Mouse (Mus musculus): ENCODE measurements around the gene Ubxn10. TPM values are rescaled to one million over a fixed set of nuclear protein-coding genes. Genes with fewer than 3 reads are reported as not detected.
A peak's percentile ranks its signal among the peaks of the same experiment; 100 is the strongest.

Gene Ubxn10
- 0.51 and 0.83 TPM in 2 replicates for polyA plus RNA-seq (2015; fragmentation: Nextera tagmentation; extraction: Ambion mirVana)

DNA sequence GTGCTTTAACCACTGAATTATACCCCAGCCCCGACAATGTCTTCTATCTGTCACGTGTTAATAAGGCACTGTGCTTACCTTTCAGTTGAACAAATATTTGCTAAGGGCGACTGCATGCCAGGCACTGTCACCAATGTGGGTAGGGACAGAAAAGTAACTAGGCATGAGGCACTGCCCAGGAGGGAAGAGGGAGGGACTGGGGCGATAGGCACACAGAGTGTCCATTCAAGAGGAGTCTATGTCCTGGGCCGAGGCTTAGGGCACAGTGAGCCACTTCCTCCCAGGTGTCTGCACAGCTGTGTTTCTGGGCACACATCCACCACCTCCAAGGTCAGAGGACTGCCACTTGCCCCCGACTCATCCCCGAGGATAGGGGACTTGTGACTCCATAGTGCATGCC lies at the start of gene Ubxn10:
TSS of gene Ubxn10 (minus strand) at position 137 of the 400 bp plus-strand sequence.
- Histone ChIP-seq H3K9me3 (ENCODE audit: control insufficient read depth) (no peaks in the 10 kb centered on the region), H3K4me1 (replicated peaks; ENCODE audit: control insufficient read depth, insufficient read depth, low read length) (no peaks in the 10 kb centered on the region), H3K4me2 (replicated peaks; ENCODE audit: low read depth) (no peak within 1 kb of the TSS), H3K27ac (ENCODE audit: low read depth, low read length) (peak within 1 kb of the TSS; percentile 28; the same call in 1 of the 2 replicates), H3K36me3 (ENCODE audit: control insufficient read depth, insufficient read depth) (no peaks in the 10 kb centered on the region), H3K9ac (ENCODE audit: low read depth, low read length) (no peak within 1 kb of the TSS), H3K4me3 (ENCODE audit: low read depth, low read length) (no peak within 1 kb of the TSS), H3K27me3 (replicated peaks; ENCODE audit: control insufficient read depth, insufficient read depth, low read length) (no peaks in the 10 kb centered on the region)
- ATAC-seq: peak; percentile 79
- TF ChIP-seq CTCF (IDR thresholded peaks at IDR 0.05; ENCODE audit: low read depth): no peak
- 36% methylated on average over 7 of the region's 7 CpGs for WGBS

DNA sequence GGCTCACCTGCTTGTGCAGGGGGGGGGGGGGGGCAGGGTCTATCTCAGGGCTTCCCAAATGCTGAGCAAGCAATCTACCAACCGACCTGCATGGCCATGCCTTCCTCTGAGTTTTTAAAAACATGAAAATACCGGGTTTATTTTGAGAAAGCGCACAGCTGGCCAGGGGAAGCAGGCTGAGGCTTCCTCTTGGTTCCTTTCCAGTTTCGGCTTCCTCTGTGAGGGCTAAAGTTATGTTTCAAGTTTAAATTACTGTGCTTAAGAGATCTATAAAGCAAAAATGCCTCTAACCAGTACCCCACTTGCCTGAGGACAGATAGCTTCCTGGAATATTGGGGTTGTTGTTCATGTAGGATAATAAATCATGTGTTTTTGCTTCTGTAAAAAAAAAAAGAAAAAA lies 49.2 kb upstream of the Ubxn10 start:
- no peak for ATAC-seq
- H3K4me3 ChIP-seq (ENCODE audit: low read depth, low read length): no peak overlapping the region
- H3K36me3 ChIP-seq (ENCODE audit: control insufficient read depth, insufficient read depth): no peaks in the 10 kb centered on the region
- H3K27me3 ChIP-seq (replicated peaks; ENCODE audit: control insufficient read depth, insufficient read depth, low read length): no peaks in the 10 kb centered on the region
- no peaks in the 10 kb centered on the region for H3K9me3 ChIP-seq (ENCODE audit: control insufficient read depth)
- H3K4me1 ChIP-seq (replicated peaks; ENCODE audit: control insufficient read depth, insufficient read depth, low read length): no peaks in the 10 kb centered on the region
- H3K4me2 ChIP-seq (replicated peaks; ENCODE audit: low read depth): no peak overlapping the region
- H3K27ac ChIP-seq (ENCODE audit: low read depth, low read length): no peak overlapping the region
- 44% methylated on average over 4 of the region's 4 CpGs for WGBS
- H3K9ac ChIP-seq (ENCODE audit: low read depth, low read length): no peak overlapping the region
- no peak for TF ChIP-seq CTCF (IDR thresholded peaks at IDR 0.05; ENCODE audit: low read depth)

DNA sequence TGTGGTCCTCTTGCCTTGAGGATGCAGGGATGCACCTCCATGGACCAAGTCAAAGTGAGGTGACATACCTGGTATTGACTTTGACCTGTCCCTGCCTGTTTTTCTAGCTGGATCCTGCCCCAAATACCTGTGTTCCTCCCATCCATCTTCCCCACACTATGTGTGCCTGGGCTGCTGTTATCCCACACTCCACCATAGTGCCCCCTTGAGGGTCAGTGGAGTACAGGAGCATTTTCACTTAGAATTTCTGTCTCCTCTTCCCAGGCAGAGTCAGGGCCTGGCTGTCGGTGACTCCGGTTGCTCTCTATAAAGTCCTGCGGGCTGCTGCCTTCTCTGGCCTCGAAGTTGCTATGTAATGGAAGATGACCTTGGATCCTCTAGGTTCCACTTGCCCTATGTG lies 48.8 kb upstream of the Ubxn10 start:
- no peaks in the 10 kb centered on the region for H3K36me3 ChIP-seq (ENCODE audit: control insufficient read depth, insufficient read depth)
- no peak for ATAC-seq

DNA sequence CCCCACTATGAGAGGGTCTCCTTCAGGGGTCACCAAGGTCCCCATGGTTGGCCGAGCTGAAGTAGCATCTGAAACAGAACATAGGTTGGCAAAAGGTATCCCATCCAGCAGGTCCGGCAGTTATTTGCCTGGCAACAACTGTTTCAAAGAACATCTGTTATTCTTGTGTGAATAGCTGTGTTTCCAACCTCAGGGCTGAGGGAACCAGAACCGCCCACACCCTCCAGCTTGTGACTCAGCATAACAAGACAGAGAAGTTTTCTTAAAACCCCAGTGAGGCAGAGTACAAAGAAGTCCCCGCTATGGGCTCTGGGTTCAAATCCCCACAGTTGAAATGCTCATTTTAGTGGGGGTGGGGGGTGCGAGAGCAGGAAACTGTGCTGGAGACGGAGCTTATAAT lies 45.1 kb upstream of the Ubxn10 start:
- WGBS: 84% methylated on average over 6 of the region's 6 CpGs
- ATAC-seq: no peak
- Histone ChIP-seq H3K4me2 (replicated peaks; ENCODE audit: low read depth) (no peak overlapping the region), H3K27me3 (replicated peaks; ENCODE audit: control insufficient read depth, insufficient read depth, low read length) (no peaks in the 10 kb centered on the region), H3K27ac (ENCODE audit: low read depth, low read length) (no peak overlapping the region), H3K4me3 (ENCODE audit: low read depth, low read length) (no peak overlapping the region), H3K36me3 (ENCODE audit: control insufficient read depth, insufficient read depth) (no peaks in the 10 kb centered on the region), H3K9ac (ENCODE audit: low read depth, low read length) (no peak overlapping the region), H3K9me3 (ENCODE audit: control insufficient read depth) (no peaks in the 10 kb centered on the region), H3K4me1 (replicated peaks; ENCODE audit: control insufficient read depth, insufficient read depth, low read length) (no peaks in the 10 kb centered on the region)
- no peak for TF ChIP-seq CTCF (IDR thresholded peaks at IDR 0.05; ENCODE audit: low read depth)

More for the DNA sequence above, 48.8 kb upstream of the Ubxn10 start:
- WGBS: 55% methylated on average over 4 of the region's 4 CpGs
- H3K4me2 ChIP-seq (replicated peaks; ENCODE audit: low read depth): no peak overlapping the region
- H3K4me1 ChIP-seq (replicated peaks; ENCODE audit: control insufficient read depth, insufficient read depth, low read length): no peaks in the 10 kb centered on the region
- no peak overlapping the region for H3K27ac ChIP-seq (ENCODE audit: low read depth, low read length)
- no peaks in the 10 kb centered on the region for H3K9me3 ChIP-seq (ENCODE audit: control insufficient read depth)
- no peaks in the 10 kb centered on the region for H3K27me3 ChIP-seq (replicated peaks; ENCODE audit: control insufficient read depth, insufficient read depth, low read length)
- H3K9ac ChIP-seq (ENCODE audit: low read depth, low read length): no peak overlapping the region
- no peak overlapping the region for H3K4me3 ChIP-seq (ENCODE audit: low read depth, low read length)
- peak; percentile 58 for TF ChIP-seq CTCF (IDR thresholded peaks at IDR 0.05; ENCODE audit: low read depth)

DNA sequence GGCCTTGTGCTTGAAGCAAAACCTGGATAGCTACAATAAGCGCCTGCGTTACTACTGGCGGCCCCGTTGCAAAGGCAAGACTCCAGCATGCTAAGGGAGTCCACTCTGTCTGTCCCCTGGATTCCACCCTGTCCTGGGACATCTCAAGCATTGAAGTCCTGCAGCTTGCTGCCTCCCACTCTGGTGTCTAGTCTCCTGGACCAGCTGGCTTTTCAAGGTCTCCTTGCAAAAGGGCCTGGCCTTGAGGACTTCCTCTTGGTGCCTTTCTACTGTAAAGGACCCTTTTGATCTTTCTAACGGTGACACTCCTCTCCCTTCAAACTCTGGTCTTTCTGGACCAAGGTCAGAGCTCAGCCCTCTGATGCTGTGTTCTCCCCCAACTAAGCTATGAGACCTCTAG lies 43.3 kb upstream of the Ubxn10 start:
- no peaks in the 10 kb centered on the region for H3K36me3 ChIP-seq (ENCODE audit: control insufficient read depth, insufficient read depth)
- no peak overlapping the region for H3K9ac ChIP-seq (ENCODE audit: low read depth, low read length)
- no peak for ATAC-seq
- H3K27ac ChIP-seq (ENCODE audit: low read depth, low read length): no peak overlapping the region
- no peaks in the 10 kb centered on the region for H3K27me3 ChIP-seq (replicated peaks; ENCODE audit: control insufficient read depth, insufficient read depth, low read length)
- 80% methylated on average over 5 of the region's 5 CpGs for WGBS
- no peak overlapping the region for H3K4me3 ChIP-seq (ENCODE audit: low read depth, low read length)
- H3K9me3 ChIP-seq (ENCODE audit: control insufficient read depth): no peaks in the 10 kb centered on the region
- H3K4me2 ChIP-seq (replicated peaks; ENCODE audit: low read depth): no peak overlapping the region
- no peak for TF ChIP-seq CTCF (IDR thresholded peaks at IDR 0.05; ENCODE audit: low read depth)
- H3K4me1 ChIP-seq (replicated peaks; ENCODE audit: control insufficient read depth, insufficient read depth, low read length): no peaks in the 10 kb centered on the region

DNA sequence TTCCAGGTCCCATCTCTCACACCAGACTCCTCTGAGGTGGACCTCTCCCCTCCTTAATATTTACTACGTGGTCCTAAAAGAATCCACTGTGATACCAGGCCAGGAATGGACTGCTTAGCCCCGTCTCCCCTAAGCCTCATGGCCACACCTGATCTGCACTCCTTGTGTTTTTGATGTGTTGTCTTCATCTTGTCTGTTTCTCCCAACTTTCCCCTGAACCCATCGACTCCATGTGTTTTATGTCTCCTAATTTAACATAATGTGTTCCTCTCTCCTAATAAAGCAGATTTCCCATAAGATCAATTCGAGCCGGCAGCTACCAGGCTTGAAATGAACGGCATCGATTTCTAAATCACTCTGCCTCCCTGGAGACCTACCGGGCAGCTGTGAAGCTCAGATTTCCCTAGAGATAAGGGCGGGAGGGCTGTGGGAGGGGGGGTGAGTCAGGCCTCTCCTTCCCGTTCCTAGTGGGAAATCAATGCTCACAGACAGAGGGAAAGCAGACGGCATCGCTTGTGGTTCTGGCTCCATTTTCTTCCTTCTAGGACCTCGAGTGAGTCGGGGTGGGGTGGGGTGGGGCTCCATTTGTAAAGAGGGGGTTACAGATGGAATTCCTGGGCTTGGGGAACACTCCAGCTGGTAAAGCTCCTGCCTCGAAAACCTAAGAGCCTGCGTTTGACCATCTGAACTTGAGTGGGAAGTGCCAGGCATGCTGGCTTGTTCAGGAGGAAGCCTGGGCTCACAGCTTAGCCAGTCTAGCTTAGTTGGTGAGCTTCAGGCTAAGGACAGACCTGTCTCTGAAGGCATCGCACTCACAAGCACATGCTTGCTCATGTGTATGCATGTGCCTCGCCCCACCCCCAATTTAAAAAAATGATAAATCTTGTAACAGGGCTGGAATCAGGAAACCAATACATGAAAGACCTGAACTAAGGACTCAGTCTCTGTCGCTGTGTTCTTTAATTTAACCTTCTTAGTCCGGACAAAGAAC lies 40.7 kb upstream of the Ubxn10 start:
- no peaks in the 10 kb centered on the region for H3K27me3 ChIP-seq (replicated peaks; ENCODE audit: control insufficient read depth, insufficient read depth, low read length)
- H3K4me2 ChIP-seq (replicated peaks; ENCODE audit: low read depth): no peak overlapping the region
- no peaks in the 10 kb centered on the region for H3K36me3 ChIP-seq (ENCODE audit: control insufficient read depth, insufficient read depth)
- H3K4me1 ChIP-seq (replicated peaks; ENCODE audit: control insufficient read depth, insufficient read depth, low read length): 0 out of 2 replicates have a peak, but pooled peaks cover 1% of the 10 kb centered on the region
- peak; percentile 61 for ATAC-seq
- no peak overlapping the region for H3K4me3 ChIP-seq (ENCODE audit: low read depth, low read length)
- no peaks in the 10 kb centered on the region for H3K9me3 ChIP-seq (ENCODE audit: control insufficient read depth)
- no peak for TF ChIP-seq CTCF (IDR thresholded peaks at IDR 0.05; ENCODE audit: low read depth)
- no peak overlapping the region for H3K9ac ChIP-seq (ENCODE audit: low read depth, low read length)
- WGBS: 28% methylated on average over 20 of the region's 20 CpGs
- no peak overlapping the region for H3K27ac ChIP-seq (ENCODE audit: low read depth, low read length)
